Mouse (Mus musculus) limb, embryonic 13.5 days (tissue): ENCODE data around the gene Sh3pxd2b. TPM values are rescaled to one million over a fixed set of nuclear protein-coding genes. Genes with fewer than 3 reads are reported as not detected.

ENCODE experiments used
- ATAC-seq: fragments of 200-750 bp; cut with Nextera tagmentation; 2 replicates; pipeline ENCODE4 v1.8.0; 2017; ENCODE audit warnings: low read depth, moderate number of reproducible peaks, moderate TSS enrichment; ENCODE audit not compliant: low FRiP score
- H3K27ac ChIP-seq: fragments of 300-500 bp; sonication (generic); 2 replicates; pipeline ENCODE4 v1.5.1; 2015; ENCODE audit warnings: inconsistent platforms, mild to moderate bottlenecking, moderate library complexity
- H3K27me3 ChIP-seq: fragments of 300-500 bp; sonication (generic); 2 replicates; pipeline ENCODE4 v1.6.1; 2015; ENCODE audit warnings: mild to moderate bottlenecking, inconsistent platforms
- H3K36me3 ChIP-seq: fragments of 300-500 bp; sonication (generic); 2 replicates; pipeline ENCODE4 v1.6.1; 2015; ENCODE audit warnings: inconsistent platforms, mild to moderate bottlenecking, moderate library complexity
- H3K4me1 ChIP-seq: fragments of 300-500 bp; sonication (generic); 2 replicates; pipeline ENCODE4 v1.6.1; 2015; ENCODE audit warnings: inconsistent platforms
- H3K4me2 ChIP-seq: fragments of 300-500 bp; sonication (generic); replicated peaks from 2 replicates; pipeline ENCODE4 v1.6.1; 2015; ENCODE audit warnings: inconsistent platforms, mild to moderate bottlenecking, moderate library complexity
- H3K4me3 ChIP-seq: fragments of 300-500 bp; sonication (generic); 2 replicates; pipeline ENCODE4 v1.5.1; 2015; ENCODE audit warnings: moderate library complexity, mild to moderate bottlenecking, inconsistent platforms
- H3K9ac ChIP-seq: fragments of 300-500 bp; sonication (generic); 2 replicates; pipeline ENCODE4 v1.6.1; 2015; ENCODE audit warnings: mild to moderate bottlenecking, inconsistent platforms
- H3K9me3 ChIP-seq: fragments of 300-500 bp; sonication (generic); 2 replicates; pipeline ENCODE4 v1.6.1; 2016; ENCODE audit warnings: inconsistent platforms
- WGBS: fragments of 180-500 bp; shearing (Covaris S2); methylation state at CpG from one replicate; pipeline ENCODE4 v1.1.7; 2015; 5-methylcytosine and 5-hydroxymethylcytosine counted together
- polyA plus RNA-seq: library from polyadenylated mRNA; unstranded; fragments of >200 nt; fragmentation: Nextera tagmentation; extraction: Ambion mirVana; gene quantifications from 2 replicates; pipeline ENCODE4 v1.2.1, GENCODE M21; 2015

The Sh3pxd2b gene
- polyA plus RNA-seq, 1 experiment from 2014 or later = 31.3 TPM

DNA sequence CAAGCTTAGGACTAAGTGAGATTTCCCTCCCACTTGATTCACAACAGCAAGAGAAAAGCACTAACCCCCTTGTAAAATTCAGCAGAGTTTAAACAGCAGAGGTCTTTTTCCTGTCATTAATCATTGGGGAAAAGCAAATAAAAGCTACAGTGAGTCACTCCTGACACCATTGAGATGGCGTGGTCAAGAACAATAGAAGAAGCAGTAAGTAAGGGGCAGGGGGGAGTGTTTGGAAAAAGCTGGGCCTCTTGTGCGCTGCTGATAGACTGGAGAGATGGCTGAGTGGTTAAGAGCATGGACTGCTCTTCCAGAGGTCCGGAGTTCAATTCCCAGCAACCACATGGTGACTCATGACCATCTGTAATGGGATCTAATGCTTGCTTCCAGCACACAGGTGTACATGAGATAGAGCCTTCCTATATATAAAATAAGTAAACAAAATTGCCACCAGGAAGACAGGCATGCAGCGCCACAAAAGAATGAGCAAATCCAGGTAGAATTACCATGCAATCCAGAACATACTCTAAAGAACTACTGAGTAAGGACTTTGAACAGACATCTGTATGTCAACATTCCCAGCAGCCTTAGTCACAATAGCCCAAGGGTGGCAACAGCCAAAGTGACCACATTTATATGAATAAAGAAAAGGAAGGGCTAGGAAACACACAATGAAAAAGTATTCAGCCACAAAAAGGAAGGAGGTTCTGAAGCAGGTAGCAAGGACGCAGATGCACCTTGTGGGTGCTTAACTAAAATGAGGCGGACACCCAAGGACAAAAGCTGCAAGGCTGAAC, 1.9 kb upstream of the Sh3pxd2b start:
- no peak overlapping the region for H3K9ac ChIP-seq
- H3K27me3 ChIP-seq = no peaks in the 10 kb centered on the region
- peaks cover 4% of the 10 kb centered on the region for H3K36me3 ChIP-seq
- 77% methylated on average over 6 of the region's 6 CpGs for WGBS
- no peak overlapping the region for H3K4me3 ChIP-seq
- H3K4me2 ChIP-seq = no peak overlapping the region
- H3K4me1 ChIP-seq = peaks cover 38% of the 10 kb centered on the region
- no peak overlapping the region for H3K27ac ChIP-seq
- no peaks in the 10 kb centered on the region for H3K9me3 ChIP-seq
- no peak for ATAC-seq

DNA sequence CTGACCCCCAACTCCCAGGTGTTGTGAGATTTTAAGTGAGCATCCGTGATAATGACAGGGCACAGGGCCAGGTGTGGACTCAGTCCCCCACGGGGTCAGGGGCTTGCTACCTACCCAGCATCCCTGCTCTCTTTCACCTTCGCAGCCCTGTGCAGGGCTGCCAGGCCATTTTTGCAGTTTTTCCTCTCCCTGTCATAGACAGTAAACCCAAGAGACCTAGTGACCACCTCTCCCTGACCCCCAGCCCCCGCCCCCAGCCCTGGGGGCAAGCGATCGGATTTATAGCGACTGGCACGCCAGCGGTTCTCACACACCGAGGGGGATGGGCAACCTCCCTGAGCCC, 385 bp upstream of the Sh3pxd2b start:
- ATAC-seq = peak; percentile 22; the same call in 1 of the 2 replicates
- Histone ChIP-seq H3K4me1 (peaks cover 37% of the 10 kb centered on the region), H3K27me3 (no peaks in the 10 kb centered on the region), H3K27ac (peak overlapping the region; percentile 87), H3K9ac (peak overlapping the region; percentile 96), H3K36me3 (peaks cover 19% of the 10 kb centered on the region), H3K4me3 (peak overlapping the region; percentile 87), H3K9me3 (no peaks in the 10 kb centered on the region), H3K4me2 (peak overlapping the region; percentile 95)
- 5% methylated on average over 10 of the region's 10 CpGs for WGBS

DNA sequence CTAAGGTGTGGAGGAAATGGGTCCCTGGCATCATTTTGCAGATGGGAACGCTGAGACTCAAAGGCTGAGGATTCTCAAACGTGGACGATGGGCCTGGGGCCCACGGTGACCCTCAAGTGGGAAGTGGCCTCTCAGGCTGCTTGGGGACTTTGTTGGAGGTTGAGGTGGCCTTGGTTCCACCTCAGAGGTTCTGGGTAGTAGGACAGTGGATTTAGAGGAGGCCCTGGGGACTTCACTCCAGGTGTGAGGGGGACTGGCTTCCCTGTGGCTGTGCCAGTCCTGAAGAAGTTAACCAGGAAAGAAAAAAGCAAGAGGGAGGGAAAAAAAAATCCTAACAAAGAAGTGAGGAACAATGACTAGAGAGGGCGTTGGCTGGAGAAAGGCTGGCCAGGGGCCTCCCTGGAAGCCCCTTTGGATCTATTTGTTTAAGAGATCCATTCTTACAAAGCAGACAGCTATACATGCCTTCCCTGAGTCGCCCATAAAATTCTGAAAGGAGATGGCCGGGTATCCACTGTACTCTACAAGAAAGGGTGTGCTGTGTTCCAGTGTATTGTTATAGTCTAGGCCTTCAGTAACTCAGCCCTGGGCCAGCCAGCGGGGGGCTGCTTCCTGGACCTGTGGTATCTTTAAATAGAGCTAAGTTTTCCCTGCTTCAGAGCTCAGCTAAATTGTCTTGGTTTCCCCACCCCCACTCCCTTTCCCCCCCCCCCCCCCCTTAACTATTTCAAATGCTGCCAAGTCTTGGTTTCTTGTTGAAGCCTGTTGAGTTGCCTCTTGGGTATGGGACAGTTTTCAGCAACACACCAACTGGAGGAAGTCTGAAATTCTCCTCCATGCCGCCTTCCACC, 1.0 kb downstream of the Sh3pxd2b start:
- ATAC-seq = no peak
- Histone ChIP-seq H3K9ac (peak overlapping the region; percentile 96), H3K27me3 (no peaks in the 10 kb centered on the region), H3K4me3 (peak overlapping the region; percentile 87), H3K4me1 (peaks cover 37% of the 10 kb centered on the region), H3K9me3 (no peaks in the 10 kb centered on the region), H3K27ac (peak overlapping the region; percentile 87), H3K36me3 (peaks cover 34% of the 10 kb centered on the region), H3K4me2 (peak overlapping the region; percentile 95)
- WGBS = 15% methylated on average over 9 of the region's 9 CpGs

DNA sequence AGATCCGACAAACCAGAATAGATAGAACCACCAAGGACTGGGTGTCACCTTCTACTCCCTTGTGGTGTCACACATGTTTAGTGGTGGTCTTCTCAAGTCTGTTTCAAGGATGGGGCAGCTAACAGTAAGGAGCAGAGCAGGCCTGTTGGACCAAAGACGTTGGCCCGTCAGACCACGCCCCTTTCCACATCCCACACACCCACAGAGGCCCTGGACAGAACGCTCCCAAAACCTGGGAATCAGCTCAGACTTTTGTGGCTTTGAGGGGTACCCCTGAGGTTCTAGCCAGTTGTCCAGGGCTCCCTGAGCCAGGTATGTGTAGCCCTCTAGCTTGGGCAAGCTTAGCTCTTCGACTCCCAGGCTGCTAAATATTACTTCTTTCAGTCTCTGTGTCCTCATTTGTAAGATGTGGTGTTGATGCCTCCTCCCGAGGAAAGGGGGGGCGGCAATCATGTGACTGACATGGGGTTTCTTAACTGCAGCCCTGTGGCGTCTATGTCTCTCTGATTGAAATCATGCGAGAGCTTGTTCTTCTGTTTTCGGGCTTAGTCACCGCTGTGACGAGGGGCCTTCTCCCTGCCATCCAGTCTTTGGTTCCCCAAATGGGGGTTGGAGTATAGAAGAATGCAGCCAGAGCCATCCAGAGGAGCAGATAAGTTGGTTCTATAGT, 1.8 kb downstream of the Sh3pxd2b start:
- H3K27ac ChIP-seq = peak overlapping the region; percentile 63; the same call in 1 of the 2 replicates
- peak overlapping the region; percentile 95 for H3K4me2 ChIP-seq
- 56% methylated on average over 13 of the region's 13 CpGs for WGBS
- H3K9me3 ChIP-seq = no peaks in the 10 kb centered on the region
- peaks cover 41% of the 10 kb centered on the region for H3K36me3 ChIP-seq
- peak overlapping the region; percentile 87 for H3K4me3 ChIP-seq
- ATAC-seq = no peak
- peak overlapping the region; percentile 43 for H3K9ac ChIP-seq
- H3K27me3 ChIP-seq = no peaks in the 10 kb centered on the region
- peaks cover 42% of the 10 kb centered on the region for H3K4me1 ChIP-seq

DNA sequence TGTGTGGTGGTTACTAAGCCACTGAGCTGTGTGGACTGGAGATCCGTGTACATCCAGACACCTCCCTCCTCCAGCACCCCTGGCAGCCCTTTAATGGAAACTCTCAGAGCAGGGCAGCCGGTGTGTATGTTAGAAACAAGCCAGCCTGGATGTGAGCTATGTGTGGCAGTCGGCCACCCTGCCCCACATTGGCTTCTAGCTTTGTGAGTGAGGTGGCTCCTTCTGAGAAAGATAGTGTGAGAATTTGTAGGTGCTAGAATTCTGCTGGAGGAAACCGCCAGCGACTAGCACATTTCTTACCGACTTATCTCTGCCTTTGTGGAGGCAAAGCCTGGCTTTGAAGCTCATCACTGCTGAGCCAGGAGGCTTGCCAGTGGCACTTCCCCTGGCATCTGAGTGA, 5.3 kb downstream of the Sh3pxd2b start:
- Histone ChIP-seq H3K9me3 (no peaks in the 10 kb centered on the region), H3K9ac (no peak overlapping the region), H3K27me3 (no peaks in the 10 kb centered on the region), H3K27ac (no peak overlapping the region; the same call in 1 of the 2 replicates), H3K4me3 (no peak overlapping the region), H3K4me2 (no peak overlapping the region), H3K36me3 (peaks cover 60% of the 10 kb centered on the region), H3K4me1 (peaks cover 53% of the 10 kb centered on the region)
- WGBS = 81% methylated on average over 6 of the region's 6 CpGs
- no peak for ATAC-seq

DNA sequence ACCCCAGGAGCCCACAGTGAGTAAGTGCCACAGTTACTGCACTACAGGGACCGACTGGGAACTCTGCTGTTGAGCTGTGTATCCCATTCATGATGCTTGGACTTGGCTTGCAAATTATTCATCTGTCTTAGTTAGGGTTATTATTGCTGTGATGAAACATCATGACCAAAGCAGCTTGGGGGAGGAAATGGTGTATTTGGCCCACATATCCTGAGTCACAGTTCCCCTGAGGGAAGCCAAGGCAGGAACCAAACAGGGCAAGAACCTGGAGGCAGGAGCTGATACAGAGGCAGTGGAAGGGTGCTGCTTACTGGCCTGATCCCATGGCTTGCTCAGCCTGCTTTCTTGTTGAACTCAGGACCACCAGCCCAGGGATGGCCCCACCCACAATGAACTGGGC, 7.8 kb downstream of the Sh3pxd2b start:
- no peak for ATAC-seq
- H3K4me3 ChIP-seq = no peak overlapping the region
- no peaks in the 10 kb centered on the region for H3K9me3 ChIP-seq
- H3K9ac ChIP-seq = no peak overlapping the region
- 67% methylated on average over 1 of the region's 1 CpGs for WGBS
- no peaks in the 10 kb centered on the region for H3K27me3 ChIP-seq
- peaks cover 35% of the 10 kb centered on the region for H3K4me1 ChIP-seq
- peaks cover 67% of the 10 kb centered on the region for H3K36me3 ChIP-seq
- H3K27ac ChIP-seq = no peak overlapping the region
- H3K4me2 ChIP-seq = no peak overlapping the region

DNA sequence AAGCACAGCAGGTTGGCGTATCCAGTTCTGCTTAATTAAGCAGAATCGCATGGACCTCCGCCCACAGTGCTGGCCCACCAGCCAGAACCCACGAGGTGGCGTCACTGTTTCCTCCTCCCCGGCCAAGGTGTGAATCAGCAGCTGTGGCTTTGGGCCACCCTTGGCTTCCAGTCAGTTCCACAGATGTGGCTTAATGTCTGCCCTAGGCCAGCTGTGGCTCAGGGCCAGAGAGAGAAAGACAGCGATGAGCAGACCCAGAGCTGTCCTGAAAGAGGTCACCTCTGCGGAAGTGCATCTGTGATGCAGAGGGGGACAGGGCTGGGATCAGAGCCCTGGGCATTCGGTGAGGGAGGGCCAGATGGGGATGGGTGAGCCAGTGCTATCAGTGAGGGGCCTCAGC, 10.1 kb downstream of the Sh3pxd2b start:
- Histone ChIP-seq H3K9ac (no peak overlapping the region), H3K9me3 (no peaks in the 10 kb centered on the region), H3K27ac (no peak overlapping the region), H3K27me3 (no peaks in the 10 kb centered on the region), H3K4me1 (peaks cover 34% of the 10 kb centered on the region), H3K36me3 (peaks cover 59% of the 10 kb centered on the region), H3K4me2 (no peak overlapping the region), H3K4me3 (no peak overlapping the region)
- 55% methylated on average over 9 of the region's 9 CpGs for WGBS
- ATAC-seq = 0 out of 2 replicates have a peak, but pooled peaks have one; percentile 13

DNA sequence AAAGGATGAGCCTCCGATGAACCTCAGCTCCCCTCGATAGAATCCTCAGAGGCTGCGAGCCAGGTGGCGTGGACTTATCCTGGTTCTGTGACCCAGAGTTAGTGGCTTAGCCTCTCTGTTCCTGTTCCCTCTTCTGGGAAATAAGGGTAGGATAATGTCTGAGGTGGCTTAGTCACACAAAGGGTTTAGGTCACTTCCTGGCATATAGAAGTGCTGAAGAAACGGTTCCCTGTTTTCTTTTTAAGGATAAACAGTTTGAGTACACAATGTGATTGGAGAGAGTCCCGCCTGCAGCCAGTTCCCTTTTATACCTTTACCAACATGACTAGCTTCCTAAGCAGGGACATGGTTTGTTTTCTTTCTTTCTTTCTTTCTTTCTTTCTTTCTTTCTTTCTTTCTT, 10.8 kb downstream of the Sh3pxd2b start:
- ATAC-seq = no peak
- H3K4me1 ChIP-seq = peaks cover 41% of the 10 kb centered on the region
- H3K36me3 ChIP-seq = peaks cover 52% of the 10 kb centered on the region
- no peak overlapping the region for H3K4me2 ChIP-seq
- no peak overlapping the region for H3K27ac ChIP-seq
- H3K27me3 ChIP-seq = no peaks in the 10 kb centered on the region
- H3K4me3 ChIP-seq = no peak overlapping the region
- 63% methylated on average over 6 of the region's 6 CpGs for WGBS
- no peaks in the 10 kb centered on the region for H3K9me3 ChIP-seq
- H3K9ac ChIP-seq = no peak overlapping the region

DNA sequence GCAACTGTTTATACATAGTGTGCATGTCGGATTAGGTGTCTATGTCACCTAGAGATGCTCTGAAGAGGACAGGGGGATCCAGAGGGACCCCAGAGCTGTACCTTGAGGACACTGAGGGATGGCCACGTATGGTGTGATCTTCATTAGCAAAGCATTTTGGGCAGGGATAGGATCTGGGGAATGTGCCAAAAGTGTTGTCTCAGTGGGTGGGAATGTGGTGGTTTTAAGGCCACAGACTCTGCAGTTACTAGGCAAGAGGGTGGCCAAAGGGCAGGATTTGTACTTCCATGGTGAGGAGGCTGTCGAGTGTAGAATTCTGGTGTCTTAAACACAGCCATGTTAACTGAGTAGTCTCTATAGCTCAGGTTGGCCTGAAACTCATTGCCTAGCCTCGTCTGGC, 11.9 kb downstream of the Sh3pxd2b start:
- no peaks in the 10 kb centered on the region for H3K9me3 ChIP-seq
- H3K27me3 ChIP-seq = no peaks in the 10 kb centered on the region
- H3K4me1 ChIP-seq = peaks cover 46% of the 10 kb centered on the region
- no peak overlapping the region for H3K4me3 ChIP-seq
- H3K27ac ChIP-seq = no peak overlapping the region
- no peak overlapping the region for H3K4me2 ChIP-seq
- no peak for ATAC-seq
- WGBS = 85% methylated on average over 4 of the region's 4 CpGs
- H3K9ac ChIP-seq = no peak overlapping the region
- H3K36me3 ChIP-seq = peaks cover 40% of the 10 kb centered on the region

DNA sequence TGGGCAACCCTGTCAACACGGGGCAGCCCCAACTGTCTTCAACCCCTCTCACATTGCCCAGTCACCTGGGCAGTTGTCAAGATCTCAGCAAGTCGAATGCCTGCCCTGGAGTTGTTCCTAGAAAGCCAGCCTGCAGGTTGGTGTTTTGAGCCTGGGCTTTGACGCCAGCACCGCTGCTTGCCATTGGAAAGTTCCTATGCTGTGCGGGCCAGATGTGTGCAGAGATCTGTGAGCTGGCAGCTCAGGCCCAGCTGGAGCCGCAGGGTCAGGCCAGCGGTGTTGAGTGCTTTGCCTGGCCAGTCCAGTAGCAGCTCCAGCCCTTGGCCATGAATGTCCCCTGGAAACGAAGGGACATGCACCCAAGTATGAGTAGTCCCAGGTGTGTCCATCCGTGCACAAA, 14.2 kb downstream of the Sh3pxd2b start:
- H3K9ac ChIP-seq = no peak overlapping the region
- no peak overlapping the region for H3K27ac ChIP-seq
- no peak overlapping the region for H3K4me3 ChIP-seq
- no peaks in the 10 kb centered on the region for H3K9me3 ChIP-seq
- H3K4me1 ChIP-seq = peaks cover 54% of the 10 kb centered on the region
- H3K27me3 ChIP-seq = no peaks in the 10 kb centered on the region
- H3K36me3 ChIP-seq = peaks cover 34% of the 10 kb centered on the region
- ATAC-seq = no peak
- 93% methylated on average over 9 of the region's 9 CpGs for WGBS
- H3K4me2 ChIP-seq = no peak overlapping the region

DNA sequence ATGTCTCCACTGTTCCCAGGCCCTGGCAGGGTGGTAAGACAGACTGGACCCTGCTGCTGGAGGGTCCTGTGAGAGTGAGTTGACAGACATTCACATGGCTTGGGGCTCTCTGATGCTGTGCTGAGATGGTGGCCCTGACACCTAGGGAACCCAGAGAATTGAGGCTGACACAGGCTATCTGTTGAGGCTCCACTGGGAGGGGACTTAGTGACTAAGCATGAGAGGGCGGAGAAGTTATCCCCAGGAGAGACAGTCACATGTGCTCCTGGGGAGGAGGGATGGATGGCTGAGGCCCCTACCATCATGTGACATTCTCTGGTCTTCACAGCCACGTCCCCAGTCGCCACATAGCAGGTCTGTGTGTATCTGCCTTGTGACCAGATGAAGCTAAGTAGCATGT, 15.6 kb downstream of the Sh3pxd2b start:
- Histone ChIP-seq H3K9ac (no peak overlapping the region), H3K27me3 (no peaks in the 10 kb centered on the region), H3K4me1 (peaks cover 52% of the 10 kb centered on the region), H3K36me3 (peaks cover 23% of the 10 kb centered on the region), H3K4me3 (no peak overlapping the region), H3K9me3 (no peaks in the 10 kb centered on the region), H3K27ac (0 out of 2 replicates have a peak overlapping the region, but pooled peaks have one; percentile 81), H3K4me2 (no peak overlapping the region)
- 64% methylated on average over 3 of the region's 3 CpGs for WGBS
- ATAC-seq = no peak; the same call in 1 of the 2 replicates
